Mouse (Mus musculus) kidney, embryonic 15.5 days (tissue): Measurements from ENCODE around the gene Adam1b. TPM values are rescaled to one million over a fixed set of nuclear protein-coding genes. Genes with fewer than 3 reads are reported as not detected.

Experiments used
- ATAC-seq: fragments of 200-750 bp; cut with Nextera tagmentation; replicated peaks from 2 replicates; pipeline ENCODE4 v1.8.0; 2017; ENCODE audit warnings: moderate TSS enrichment; ENCODE audit not compliant: low FRiP score
- H3K27ac ChIP-seq: fragments of 300-500 bp; sonication (generic); 2 replicates; pipeline ENCODE4 v1.5.1; 2015; ENCODE audit warnings: mild to moderate bottlenecking, inconsistent platforms
- H3K27me3 ChIP-seq: fragments of 300-500 bp; sonication (generic); 2 replicates; pipeline ENCODE4 v1.6.1; 2015; ENCODE audit warnings: inconsistent platforms
- H3K36me3 ChIP-seq: fragments of 300-500 bp; sonication (generic); 2 replicates; pipeline ENCODE4 v1.6.1; 2015; ENCODE audit warnings: inconsistent platforms
- H3K4me1 ChIP-seq: fragments of 300-500 bp; sonication (generic); 2 replicates; pipeline ENCODE4 v1.6.1; 2015; ENCODE audit warnings: inconsistent platforms
- H3K4me2 ChIP-seq: fragments of 300-500 bp; sonication (generic); 2 replicates; pipeline ENCODE4 v1.6.1; 2015; ENCODE audit warnings: moderate library complexity, mild to moderate bottlenecking, inconsistent platforms
- H3K4me3 ChIP-seq: fragments of 300-500 bp; sonication (generic); replicated peaks from 2 replicates; pipeline ENCODE4 v1.5.1; 2015; ENCODE audit warnings: mild to moderate bottlenecking, inconsistent platforms
- H3K9ac ChIP-seq: fragments of 300-500 bp; sonication (generic); 2 replicates; pipeline ENCODE4 v1.6.1; 2015; ENCODE audit warnings: mild to moderate bottlenecking, inconsistent platforms
- H3K9me3 ChIP-seq: fragments of 300-500 bp; sonication (generic); replicated peaks from 2 replicates; pipeline ENCODE4 v1.6.1; 2016; ENCODE audit warnings: inconsistent platforms
- WGBS: fragments of 180-500 bp; shearing (Covaris S2); methylation state at CpG from one replicate; pipeline ENCODE4 v1.1.7; 2015; ENCODE audit warnings: mixed read lengths; 5-methylcytosine and 5-hydroxymethylcytosine counted together
- polyA plus RNA-seq: library from polyadenylated mRNA; unstranded; fragments of >200 nt; fragmentation: Nextera tagmentation; extraction: Ambion mirVana; gene quantifications from 2 replicates; pipeline ENCODE4 v1.2.1, GENCODE M21; 2015

Gene Adam1b
- 0.08 and 0.22 TPM in 2 replicates for polyA plus RNA-seq

DNA sequence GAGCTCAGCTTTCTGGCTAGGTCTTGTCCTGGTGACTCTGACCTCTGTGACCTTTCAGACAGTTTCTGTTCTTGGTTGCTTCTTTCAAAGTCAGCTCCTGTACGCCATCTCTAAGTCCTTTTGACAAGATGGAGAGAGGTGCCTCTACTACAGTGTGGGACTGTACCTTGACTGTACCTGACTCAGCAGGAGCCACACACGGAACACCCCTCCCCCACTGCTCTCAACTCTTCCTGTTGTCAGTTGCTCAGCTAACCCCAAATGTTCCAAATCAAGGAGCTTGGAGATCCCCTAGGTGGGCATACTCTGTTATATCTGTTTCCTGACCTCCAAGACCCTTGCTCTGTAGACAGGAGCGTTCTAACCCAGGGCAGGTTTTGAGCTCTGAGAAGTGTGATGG, at the start of gene Adam1b:
TSS of gene Adam1b (minus strand) at position 205 of the 400 bp plus-strand sequence.
- H3K36me3 ChIP-seq: no peaks in the 10 kb centered on the region
- H3K27ac ChIP-seq: no peak within 1 kb of the TSS
- no peak within 1 kb of the TSS for H3K9ac ChIP-seq
- H3K4me1 ChIP-seq: no peaks in the 10 kb centered on the region
- no peak within 1 kb of the TSS for H3K4me3 ChIP-seq
- 78% methylated on average over 3 of the region's 3 CpGs for WGBS
- no peaks in the 10 kb centered on the region for H3K9me3 ChIP-seq
- ATAC-seq: no peak
- H3K27me3 ChIP-seq: no peaks in the 10 kb centered on the region
- no peak within 1 kb of the TSS for H3K4me2 ChIP-seq

DNA sequence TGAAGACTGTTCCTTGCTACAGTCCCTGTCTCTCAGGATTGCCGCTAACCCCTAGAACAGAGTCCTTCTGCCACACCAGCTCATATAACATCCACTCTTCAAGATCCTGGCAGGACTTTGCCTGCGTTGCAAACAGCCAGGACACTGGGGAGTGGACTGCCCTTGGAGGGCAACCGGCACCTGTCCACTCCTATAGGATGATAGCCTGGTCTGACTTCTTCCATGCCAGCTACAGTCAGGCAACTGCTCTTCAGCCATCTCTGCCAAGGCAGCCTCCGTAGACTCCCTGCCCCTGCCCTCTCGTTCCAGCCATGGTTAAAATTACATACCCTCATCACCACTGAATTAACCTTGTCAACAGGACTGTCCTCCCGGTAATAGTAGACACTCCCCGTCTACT, 46.0 kb upstream of the Adam1b start:
- Histone ChIP-seq H3K9ac (no peak overlapping the region), H3K9me3 (no peaks in the 10 kb centered on the region; the same call in 1 of the 2 replicates), H3K36me3 (no peaks in the 10 kb centered on the region), H3K4me3 (no peak overlapping the region), H3K27ac (no peak overlapping the region), H3K27me3 (no peaks in the 10 kb centered on the region), H3K4me1 (peaks cover 13% of the 10 kb centered on the region), H3K4me2 (no peak overlapping the region)
- no peak for ATAC-seq
- WGBS: 42% methylated on average over 7 of the region's 7 CpGs

DNA sequence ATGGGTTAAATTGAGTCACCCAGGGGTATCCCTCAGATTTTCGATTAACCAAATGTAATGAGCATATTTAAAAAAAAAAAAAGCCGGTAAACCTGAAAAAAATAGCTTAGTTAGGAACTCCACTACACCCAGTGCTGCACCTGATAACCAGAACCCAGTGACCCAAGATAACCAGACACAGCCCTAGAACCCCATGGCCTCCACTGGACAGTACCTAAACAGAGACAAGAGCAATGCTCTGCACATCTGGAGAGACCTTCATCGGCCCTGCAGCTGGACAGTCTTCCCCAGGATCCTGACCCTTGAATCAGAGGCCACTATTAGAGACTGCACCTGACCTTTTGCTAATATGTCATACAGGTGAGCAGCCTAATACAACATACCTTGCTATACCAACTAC, 43.8 kb upstream of the Adam1b start:
- Histone ChIP-seq H3K36me3 (no peaks in the 10 kb centered on the region), H3K9me3 (no peaks in the 10 kb centered on the region; the same call in 1 of the 2 replicates), H3K27ac (no peak overlapping the region), H3K9ac (no peak overlapping the region), H3K4me1 (peaks cover 29% of the 10 kb centered on the region), H3K27me3 (no peaks in the 10 kb centered on the region), H3K4me2 (peak overlapping the region; percentile 86; the same call in 1 of the 2 replicates), H3K4me3 (no peak overlapping the region)
- ATAC-seq: no peak
- 93% methylated on average over 3 of the region's 3 CpGs for WGBS

DNA sequence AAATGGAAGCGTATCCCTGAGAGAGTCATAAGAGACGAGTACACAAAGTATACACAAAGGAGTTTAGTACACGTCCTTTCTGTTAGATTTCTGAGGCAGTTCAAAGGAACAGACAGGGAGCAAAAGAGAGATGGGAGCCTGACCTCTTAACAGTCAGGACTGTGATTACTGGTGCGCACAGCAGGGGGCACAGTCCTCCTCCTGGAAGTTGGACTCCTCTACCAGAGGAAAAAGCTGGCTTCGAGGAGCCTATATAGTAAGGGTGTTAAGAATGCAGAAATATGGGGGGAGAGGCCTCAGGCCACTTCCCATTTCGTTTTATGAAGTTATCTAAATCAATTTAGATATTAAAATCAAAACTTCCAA, 43.3 kb upstream of the Adam1b start:
- Histone ChIP-seq H3K36me3 (no peaks in the 10 kb centered on the region), H3K4me2 (peak overlapping the region; percentile 86), H3K9ac (peak overlapping the region; percentile 99), H3K9me3 (no peaks in the 10 kb centered on the region; the same call in 1 of the 2 replicates), H3K4me3 (peak overlapping the region; percentile 99), H3K4me1 (peaks cover 29% of the 10 kb centered on the region), H3K27ac (peak overlapping the region; percentile 97), H3K27me3 (no peaks in the 10 kb centered on the region)
- peak; percentile 33; the same call in 1 of the 2 replicates for ATAC-seq
- WGBS: 25% methylated on average over 6 of the region's 6 CpGs

DNA sequence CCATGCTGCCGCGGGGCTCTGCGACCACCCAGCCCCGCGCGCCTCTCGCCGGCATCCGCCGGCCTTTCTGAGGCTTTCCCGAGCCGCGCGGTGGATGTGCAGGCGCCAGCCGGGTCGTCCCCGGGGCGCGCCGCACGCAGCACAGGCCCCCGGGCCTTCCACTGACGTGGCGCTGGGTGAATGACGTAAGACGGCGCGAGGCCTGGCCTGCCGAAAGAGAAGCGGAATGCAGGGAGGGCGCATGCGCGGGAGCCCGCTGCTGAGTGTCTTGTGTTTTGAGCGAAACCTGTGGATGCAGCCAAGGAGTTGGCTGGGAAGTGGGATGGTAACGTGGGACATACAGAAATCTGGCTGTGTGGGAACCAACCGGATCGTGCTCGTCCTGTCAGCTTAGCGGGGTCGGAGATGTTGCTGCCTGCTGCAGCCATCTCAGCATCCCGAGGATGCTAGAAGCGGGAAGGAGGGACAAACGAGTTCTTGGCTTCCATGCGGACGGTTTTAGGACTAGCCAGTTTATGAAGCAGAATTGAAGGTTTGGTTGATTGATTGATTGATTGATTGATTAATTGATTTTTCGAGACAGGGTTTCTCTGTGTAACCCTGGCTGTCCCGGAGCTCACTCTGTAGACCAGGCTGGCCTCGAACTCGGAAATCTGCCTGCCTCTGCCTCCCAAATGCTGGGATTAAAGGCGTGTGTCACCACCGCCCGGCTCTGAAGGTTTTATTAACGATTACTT, 42.7 kb upstream of the Adam1b start, which contains the start of gene Mapkapk5:
TSS of gene Mapkapk5 (minus strand) at position 113 of the 737 bp plus-strand sequence.
- Histone ChIP-seq H3K4me3 (peak within 1 kb of the TSS; percentile 99), H3K4me2 (peak within 1 kb of the TSS; percentile 86), H3K36me3 (no peaks in the 10 kb centered on the region), H3K9me3 (no peaks in the 10 kb centered on the region; the same call in 1 of the 2 replicates), H3K9ac (peak within 1 kb of the TSS; percentile 99), H3K27ac (peak within 1 kb of the TSS; percentile 97), H3K4me1 (peaks cover 29% of the 10 kb centered on the region), H3K27me3 (no peaks in the 10 kb centered on the region)
- 1% methylated on average over 55 of the region's 55 CpGs for WGBS
- peak; percentile 93 for ATAC-seq

DNA sequence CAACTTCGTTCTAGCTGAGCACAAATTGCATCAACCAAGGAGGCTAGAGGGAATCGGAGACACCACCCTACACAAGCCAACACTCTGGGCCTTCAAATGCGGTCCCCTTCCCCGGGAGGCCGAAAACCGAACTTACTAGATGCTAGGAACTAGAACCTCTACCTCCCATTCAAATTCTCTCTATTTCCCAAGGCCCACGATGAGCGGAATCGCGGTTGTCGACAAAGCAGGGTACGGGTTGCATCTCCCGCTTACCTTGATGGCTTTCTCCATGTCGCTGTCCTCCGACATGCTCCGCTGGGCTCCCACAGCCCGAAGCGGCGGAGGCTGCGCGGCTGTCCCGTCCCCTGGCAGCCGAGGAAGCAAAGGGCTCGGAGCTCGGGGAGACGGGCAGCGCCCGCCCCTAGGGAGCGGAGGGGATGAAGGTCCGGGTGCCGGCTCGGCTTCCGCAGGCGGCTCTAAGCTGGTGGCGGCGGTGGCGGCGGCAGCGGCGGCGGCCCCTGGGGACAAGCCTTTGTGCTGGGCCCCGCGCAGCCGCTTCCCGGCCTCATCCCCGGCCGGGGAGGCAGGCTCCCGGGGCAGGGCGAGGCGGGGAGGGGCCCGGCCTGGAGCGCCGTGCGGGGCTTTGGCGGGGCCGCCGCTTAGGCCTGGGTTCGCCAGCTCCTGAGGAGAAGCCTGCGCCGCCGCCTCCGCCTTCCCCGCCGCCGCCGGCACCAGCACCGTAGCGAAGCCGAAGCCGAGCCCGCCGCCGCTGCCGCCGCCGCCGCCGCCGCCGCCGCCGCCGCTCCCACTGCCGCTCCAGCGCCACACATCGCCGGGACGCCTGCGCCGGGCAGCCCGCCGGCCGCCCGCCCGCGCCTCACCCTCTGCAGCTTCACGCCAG, 41.9 kb upstream of the Adam1b start, which contains the start of the genes Adam1a and Gm42878:
TSS of gene Adam1a (minus strand) at position 573 of the 883 bp plus-strand sequence.
TSS of gene Gm42878 (minus strand) at position 573 of the 883 bp plus-strand sequence.
- Histone ChIP-seq H3K4me1 (peaks cover 29% of the 10 kb centered on the region), H3K9ac (peak within 1 kb of the TSS; percentile 99), H3K4me2 (peak within 1 kb of the TSS; percentile 86), H3K36me3 (no peaks in the 10 kb centered on the region), H3K4me3 (peak within 1 kb of the TSS; percentile 99), H3K27me3 (no peaks in the 10 kb centered on the region), H3K9me3 (no peaks in the 10 kb centered on the region; the same call in 1 of the 2 replicates), H3K27ac (peak within 1 kb of the TSS; percentile 97)
- under 1% methylated on average over 94 of the region's 97 CpGs for WGBS
- peak; percentile 65 for ATAC-seq

DNA sequence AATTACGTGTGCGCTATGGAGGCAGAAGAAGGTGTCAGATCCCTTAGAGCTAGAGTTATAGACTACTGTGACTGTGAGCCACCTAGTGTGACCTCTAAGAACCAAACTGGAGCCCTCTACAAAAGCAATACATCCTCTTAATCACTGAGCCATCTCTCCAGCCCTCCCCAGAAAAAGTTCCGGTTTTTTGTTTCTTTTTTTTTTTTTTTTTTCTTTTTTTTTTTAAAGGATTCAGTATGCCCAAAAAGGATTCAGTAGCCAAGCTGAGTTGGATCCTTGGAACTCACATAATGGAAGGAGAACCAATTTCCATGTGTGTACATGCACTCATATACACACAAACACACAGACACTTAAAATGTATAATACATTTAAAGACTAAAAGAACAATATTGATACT, 40.1 kb upstream of the Adam1b start:
- H3K4me3 ChIP-seq: no peak overlapping the region
- no peaks in the 10 kb centered on the region for H3K9me3 ChIP-seq
- no peak overlapping the region for H3K9ac ChIP-seq
- 69% methylated on average over 3 of the region's 3 CpGs for WGBS
- no peak for ATAC-seq
- H3K27ac ChIP-seq: no peak overlapping the region
- H3K27me3 ChIP-seq: no peaks in the 10 kb centered on the region
- H3K36me3 ChIP-seq: peaks cover 7% of the 10 kb centered on the region
- peaks cover 29% of the 10 kb centered on the region for H3K4me1 ChIP-seq
- no peak overlapping the region for H3K4me2 ChIP-seq

DNA sequence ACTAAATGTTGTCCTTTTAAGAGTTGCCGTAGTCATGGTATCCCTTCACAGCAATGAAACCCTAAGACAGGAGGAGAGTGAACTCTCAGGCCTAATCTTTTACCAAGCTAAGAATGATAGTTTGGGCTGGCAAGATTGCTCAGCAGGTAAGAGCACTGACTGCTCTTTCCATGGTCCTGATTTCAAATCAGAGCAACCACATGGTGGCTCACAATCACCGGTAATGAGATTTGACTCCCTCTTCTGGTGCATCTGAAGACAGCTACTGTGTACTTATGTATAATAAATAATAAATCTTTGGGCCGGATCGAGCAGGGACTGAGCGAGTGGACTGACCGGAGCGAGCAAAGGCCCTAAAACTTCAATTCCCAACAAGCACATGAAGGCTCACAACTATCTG, 38.0 kb upstream of the Adam1b start:
- ATAC-seq: no peak
- H3K27ac ChIP-seq: no peak overlapping the region
- WGBS: 79% methylated on average over 7 of the region's 7 CpGs
- no peaks in the 10 kb centered on the region for H3K27me3 ChIP-seq
- H3K9ac ChIP-seq: no peak overlapping the region
- H3K4me2 ChIP-seq: no peak overlapping the region
- H3K4me3 ChIP-seq: no peak overlapping the region
- H3K4me1 ChIP-seq: peaks cover 23% of the 10 kb centered on the region
- no peaks in the 10 kb centered on the region for H3K9me3 ChIP-seq
- peaks cover 24% of the 10 kb centered on the region for H3K36me3 ChIP-seq

DNA sequence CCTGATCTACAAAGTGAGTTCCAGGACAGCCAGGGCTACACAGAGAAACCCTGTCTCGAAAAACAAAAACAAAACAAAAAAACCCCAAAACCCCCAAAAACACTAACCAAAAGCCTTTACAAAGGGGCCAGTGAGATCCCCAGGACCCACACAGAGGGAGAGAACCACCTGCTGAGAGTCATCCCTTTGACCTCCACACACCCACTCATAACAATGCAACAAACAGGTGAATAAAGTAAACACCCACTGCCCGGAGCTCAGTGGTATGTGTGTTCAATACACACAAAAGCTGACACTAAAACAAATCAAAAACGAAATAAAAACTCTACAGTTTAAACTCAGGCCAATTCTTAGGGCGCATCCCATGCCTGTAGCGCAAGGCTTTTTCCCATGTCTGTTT, 36.8 kb upstream of the Adam1b start:
- WGBS: 93% methylated on average over 5 of the region's 5 CpGs
- H3K4me3 ChIP-seq: no peak overlapping the region
- no peak overlapping the region for H3K4me2 ChIP-seq
- H3K9ac ChIP-seq: no peak overlapping the region
- peaks cover 35% of the 10 kb centered on the region for H3K36me3 ChIP-seq
- H3K4me1 ChIP-seq: peaks cover 22% of the 10 kb centered on the region
- H3K9me3 ChIP-seq: no peaks in the 10 kb centered on the region
- H3K27ac ChIP-seq: no peak overlapping the region
- no peaks in the 10 kb centered on the region for H3K27me3 ChIP-seq
- no peak for ATAC-seq

DNA sequence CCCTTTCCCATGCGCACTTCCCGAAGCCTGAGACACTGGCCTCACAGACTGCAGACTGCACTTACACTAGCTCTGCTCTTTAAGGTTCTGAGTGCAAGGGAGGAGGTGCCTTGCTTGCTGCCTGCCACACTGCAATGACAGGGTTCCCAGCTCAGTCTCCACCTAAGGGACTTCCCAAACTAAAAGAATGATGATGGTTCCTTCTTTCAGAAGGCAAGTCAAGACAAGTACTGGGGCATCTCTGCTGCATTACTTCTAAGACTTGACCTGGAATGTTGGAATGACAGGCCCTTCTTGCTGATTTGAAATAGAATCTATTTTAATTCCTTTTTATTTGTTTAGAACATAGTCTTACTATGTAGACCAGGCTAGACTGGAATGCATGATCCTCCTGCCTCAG, 34.4 kb upstream of the Adam1b start:
- Histone ChIP-seq H3K4me2 (no peak overlapping the region), H3K27me3 (no peaks in the 10 kb centered on the region), H3K4me3 (no peak overlapping the region), H3K4me1 (peaks cover 3% of the 10 kb centered on the region; the same call in 1 of the 2 replicates), H3K27ac (no peak overlapping the region), H3K9ac (no peak overlapping the region), H3K36me3 (peaks cover 58% of the 10 kb centered on the region), H3K9me3 (no peaks in the 10 kb centered on the region)
- WGBS: 86% methylated on average over 2 of the region's 2 CpGs
- ATAC-seq: no peak

DNA sequence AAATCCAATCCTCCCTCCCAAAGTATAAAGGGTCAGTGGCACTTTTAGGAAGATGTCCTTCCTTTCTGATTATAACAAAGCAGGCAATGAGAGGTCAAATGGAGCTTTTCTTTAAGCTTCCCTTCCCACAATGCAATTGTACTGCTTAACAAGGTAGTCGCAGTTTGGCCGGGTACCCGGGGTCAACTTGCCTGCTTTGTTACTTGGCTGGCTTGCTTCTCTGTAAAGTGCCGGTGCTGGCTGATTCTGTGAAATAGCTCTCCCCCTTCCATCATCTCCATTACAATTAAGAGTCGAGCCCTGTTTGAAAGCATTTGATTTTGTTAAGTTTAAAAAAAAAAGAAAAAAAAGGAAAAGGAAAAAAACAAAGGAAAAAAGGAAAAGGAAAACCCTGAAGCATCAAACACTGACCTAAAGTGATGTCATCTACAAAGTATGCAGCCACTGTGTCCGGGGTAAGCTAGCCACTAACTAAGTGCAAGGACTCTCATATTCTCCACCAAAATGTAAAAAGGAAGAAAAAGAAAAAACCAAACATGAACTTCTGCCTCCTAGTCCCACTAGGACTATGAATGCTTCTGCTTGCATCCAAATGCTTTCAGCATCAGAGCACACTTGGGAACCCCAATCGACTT, 33.8 kb upstream of the Adam1b start:
- H3K4me3 ChIP-seq: no peak overlapping the region
- ATAC-seq: no peak
- no peak overlapping the region for H3K4me2 ChIP-seq
- no peak overlapping the region for H3K27ac ChIP-seq
- H3K36me3 ChIP-seq: peaks cover 64% of the 10 kb centered on the region
- H3K9ac ChIP-seq: no peak overlapping the region
- WGBS: 73% methylated on average over 7 of the region's 7 CpGs
- no peaks in the 10 kb centered on the region for H3K4me1 ChIP-seq
- no peaks in the 10 kb centered on the region for H3K9me3 ChIP-seq
- no peaks in the 10 kb centered on the region for H3K27me3 ChIP-seq
